In the genomic region with DNA sequence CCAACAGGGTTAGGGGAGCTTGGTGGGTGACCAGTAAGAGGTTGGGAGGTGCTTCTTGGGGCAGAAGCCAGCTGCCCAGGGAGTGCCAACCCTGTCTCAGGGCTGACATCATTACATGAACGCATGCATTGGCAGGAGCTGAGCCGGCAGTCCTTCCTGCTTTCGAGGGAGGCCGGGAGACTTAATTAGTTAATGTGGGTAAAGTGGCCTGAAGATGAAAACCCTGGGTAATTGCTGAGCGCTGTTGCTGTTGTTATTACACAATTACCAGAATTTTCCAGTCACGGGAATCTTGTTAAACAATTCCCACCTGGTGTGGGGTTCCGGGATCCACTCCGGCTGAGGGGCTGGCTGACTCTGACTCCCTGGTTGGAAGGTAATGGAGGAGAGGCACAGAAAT, we compare ENCODE assay signal across 18 mouse cellular contexts.
DNase-seq lines count a peak whose midpoint lies in the region; ATAC-seq and TF ChIP-seq lines count a peak whose summit lies in the region.
"Had no signal": no experiment of that assay in that cellular context is flagged by ENCODE, and none has a peak within 500 bp of the region (broad histone marks: within the 10 kb centered on the region; RNA-seq: fewer than 3 reads in every experiment).

No protein-coding gene starts in this region.

- no peak for TF ChIP-seq CTCF in hindbrain, postnatal 0 days (IDR thresholded peaks at IDR 0.05; ENCODE audit: low read depth)

- H3K9ac ChIP-seq in embryonic facial prominence, embryonic 14.5 days (ENCODE audit: low read depth, low read length) = no peak overlapping the region
- no peak overlapping the region for H3K9ac ChIP-seq in hindbrain, embryonic 12.5 days
- H3K9ac ChIP-seq in hindbrain, postnatal 0 days (replicated peaks; ENCODE audit: low read length) = no peak overlapping the region
- H3K9ac ChIP-seq in neural tube, embryonic 13.5 days = no peak overlapping the region
- H3K9ac ChIP-seq: embryonic facial prominence, embryonic 13.5 days; heart, embryonic 13.5 days had no signal

- no peak overlapping the region for H3K4me2 ChIP-seq in embryonic facial prominence, embryonic 14.5 days (ENCODE audit: low read depth, low read length)
- no peak overlapping the region for H3K4me2 ChIP-seq in hindbrain, embryonic 12.5 days (replicated peaks)
- H3K4me2 ChIP-seq in hindbrain, postnatal 0 days (ENCODE audit: low read depth, low read length) = no peak overlapping the region
- no peak overlapping the region for H3K4me2 ChIP-seq in neural tube, embryonic 13.5 days
- H3K4me2 ChIP-seq: embryonic facial prominence, embryonic 13.5 days; heart, embryonic 13.5 days had no signal

- WGBS in embryonic facial prominence, embryonic 14.5 days = 48% methylated on average over 8 of the region's 8 CpGs
- 74% methylated on average over 8 of the region's 8 CpGs for WGBS in embryonic facial prominence, embryonic 10.5 days
- WGBS in hindbrain, embryonic 12.5 days = 71% methylated on average over 8 of the region's 8 CpGs
- 32% methylated on average over 8 of the region's 8 CpGs for WGBS in hindbrain, postnatal 0 days
- 31% methylated on average over 8 of the region's 8 CpGs for WGBS in neural tube, embryonic 13.5 days

- peak; percentile 5 for DNase-seq in embryonic facial prominence, embryonic 14.5 days (ENCODE audit: low spot score)
- no peak for DNase-seq in embryonic facial prominence, embryonic 10.5 days (ENCODE audit: low spot score)
- DNase-seq in hindbrain, postnatal 0 days (ENCODE audit: low spot score) = no peak
- DNase-seq in neural tube, embryonic 10.5 days (ENCODE audit: extremely low spot score, low spot score) = no peak
- DNase-seq in urinary bladder, postnatal 4 days (ENCODE audit: low spot score in 2 of 2) = no peak
- DNase-seq: cerebellum, adult 11-12 months; cerebellum, adult 9-10 months; cerebellum, postnatal 25 days; gastrocnemius, postnatal 36 days; heart, adult 11 months; heart, postnatal 36 days; kidney, adult 18-20 months had no signal

- no peaks in the 10 kb centered on the region for H3K36me3 ChIP-seq in embryonic facial prominence, embryonic 14.5 days (ENCODE audit: control insufficient read depth, insufficient read depth, low read length)
- no peaks in the 10 kb centered on the region for H3K36me3 ChIP-seq in embryonic facial prominence, embryonic 10.5 days (replicated peaks)
- no peaks in the 10 kb centered on the region for H3K36me3 ChIP-seq in hindbrain, embryonic 12.5 days
- no peaks in the 10 kb centered on the region for H3K36me3 ChIP-seq in hindbrain, postnatal 0 days (ENCODE audit: insufficient read depth, low read length)
- H3K36me3 ChIP-seq in neural tube, embryonic 13.5 days = no peaks in the 10 kb centered on the region
- H3K36me3 ChIP-seq: embryonic facial prominence, embryonic 13.5 days; heart, embryonic 13.5 days had no signal

- H3K9me3 ChIP-seq in embryonic facial prominence, embryonic 14.5 days (ENCODE audit: control insufficient read depth, low read length) = no peaks in the 10 kb centered on the region
- no peaks in the 10 kb centered on the region for H3K9me3 ChIP-seq in embryonic facial prominence, embryonic 10.5 days
- no peaks in the 10 kb centered on the region for H3K9me3 ChIP-seq in hindbrain, embryonic 12.5 days (replicated peaks)
- H3K9me3 ChIP-seq in hindbrain, postnatal 0 days (ENCODE audit: low read length) = no peaks in the 10 kb centered on the region
- no peaks in the 10 kb centered on the region for H3K9me3 ChIP-seq in neural tube, embryonic 13.5 days
- H3K9me3 ChIP-seq: embryonic facial prominence, embryonic 13.5 days; heart, embryonic 13.5 days had no signal

- no peaks in the 10 kb centered on the region for H3K4me1 ChIP-seq in embryonic facial prominence, embryonic 14.5 days (ENCODE audit: control insufficient read depth, insufficient read depth, low read length)
- peaks cover 4% of the 10 kb centered on the region; the same call in 1 of the 2 replicates for H3K4me1 ChIP-seq in embryonic facial prominence, embryonic 10.5 days
- peaks cover 24% of the 10 kb centered on the region for H3K4me1 ChIP-seq in hindbrain, embryonic 12.5 days
- H3K4me1 ChIP-seq in hindbrain, postnatal 0 days (ENCODE audit: insufficient read depth, low read length) = peaks cover 23% of the 10 kb centered on the region
- H3K4me1 ChIP-seq in neural tube, embryonic 13.5 days (replicated peaks) = peaks cover 40% of the 10 kb centered on the region
- H3K4me1 ChIP-seq: embryonic facial prominence, embryonic 13.5 days had no signal

- H3K27me3 ChIP-seq in embryonic facial prominence, embryonic 14.5 days (replicated peaks; ENCODE audit: control insufficient read depth, insufficient read depth, low read length) = no peaks in the 10 kb centered on the region
- no peaks in the 10 kb centered on the region for H3K27me3 ChIP-seq in embryonic facial prominence, embryonic 10.5 days (replicated peaks; ENCODE audit: low read depth, poor library complexity, severe bottlenecking)
- H3K27me3 ChIP-seq in hindbrain, embryonic 12.5 days = peaks cover 23% of the 10 kb centered on the region; the same call in 1 of the 2 replicates
- H3K27me3 ChIP-seq in hindbrain, postnatal 0 days (ENCODE audit: insufficient read depth, low read length) = peaks cover 5% of the 10 kb centered on the region; the same call in 1 of the 2 replicates
- H3K27me3 ChIP-seq in neural tube, embryonic 13.5 days = peaks cover 78% of the 10 kb centered on the region
- H3K27me3 ChIP-seq: CH12.LX had no signal

- no peak overlapping the region for H3K27ac ChIP-seq in embryonic facial prominence, embryonic 14.5 days (replicated peaks; ENCODE audit: low read depth, low read length)
- H3K27ac ChIP-seq in embryonic facial prominence, embryonic 10.5 days (replicated peaks) = no peak overlapping the region
- H3K27ac ChIP-seq in hindbrain, embryonic 12.5 days = 0 out of 2 replicates have a peak overlapping the region, but pooled peaks have one; percentile 30
- H3K27ac ChIP-seq in hindbrain, postnatal 0 days = no peak overlapping the region; the same call in 1 of the 2 replicates
- peak overlapping the region; percentile 33; the same call in 1 of the 2 replicates for H3K27ac ChIP-seq in neural tube, embryonic 13.5 days (replicated peaks)
- H3K27ac ChIP-seq: embryonic facial prominence, embryonic 13.5 days; heart, embryonic 13.5 days had no signal

- no peak for ATAC-seq in embryonic facial prominence, embryonic 14.5 days (ENCODE audit: low read depth)
- no peak for ATAC-seq in hindbrain, embryonic 12.5 days (ENCODE audit: low FRiP score)
- no peak for ATAC-seq in hindbrain, postnatal 0 days
- ATAC-seq in neural tube, embryonic 13.5 days (ENCODE audit: low read depth) = no peak
- ATAC-seq: hindbrain, embryonic 16.5 days had no signal

- no peak overlapping the region for H3K4me3 ChIP-seq in embryonic facial prominence, embryonic 14.5 days (ENCODE audit: low read depth, low read length)
- H3K4me3 ChIP-seq in embryonic facial prominence, embryonic 10.5 days = no peak overlapping the region
- H3K4me3 ChIP-seq in hindbrain, embryonic 12.5 days = no peak overlapping the region
- H3K4me3 ChIP-seq in hindbrain, postnatal 0 days (ENCODE audit: low read length) = no peak overlapping the region
- H3K4me3 ChIP-seq in neural tube, embryonic 13.5 days = no peak overlapping the region
- H3K4me3 ChIP-seq: embryonic facial prominence, embryonic 13.5 days; heart, embryonic 13.5 days had no signal

Comparison
In these comparisons a context has a peak if more than half of its experiments do, and no peak if none do; other contexts are left out.
1. H3K27ac ChIP-seq: peak in hindbrain, embryonic 12.5 days (single experiment) and neural tube, embryonic 13.5 days (single experiment); none in embryonic facial prominence, embryonic 14.5 days (single experiment), embryonic facial prominence, embryonic 10.5 days (single experiment) and hindbrain, postnatal 0 days (single experiment).